Mouse (Mus musculus): Measurements from ENCODE around the gene As3mt.
A peak's percentile ranks its signal among the peaks of the same experiment; 100 is the strongest.

As3mt gene

GRCm38 (mm10) chr19:46707296-46708151 is at the start of gene As3mt:
Gene As3mt, plus strand, starts transcription at chr19:46707458.
- peak; percentile 57 for DNase-seq

DNA sequence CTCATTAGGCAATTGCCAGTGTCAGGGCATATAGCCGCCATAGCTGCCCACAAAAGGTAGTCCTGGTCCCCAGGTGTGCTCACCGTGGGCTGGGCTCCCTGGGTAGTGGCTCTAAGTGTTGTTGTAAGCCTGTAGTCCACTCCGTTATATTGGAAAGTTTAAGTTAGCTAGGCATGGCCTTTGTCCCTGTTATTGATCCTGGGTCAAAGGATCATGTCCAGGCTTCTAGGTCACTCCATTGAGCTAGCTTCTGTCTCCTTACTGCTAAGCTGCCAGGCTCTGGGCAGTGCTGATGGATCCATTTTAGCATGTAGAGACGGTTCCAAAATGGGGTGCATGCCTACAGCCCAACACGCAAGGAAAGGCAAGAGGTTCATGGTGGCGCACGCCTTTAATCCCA is 48.9 kb upstream of the As3mt start:
- no peak for DNase-seq

DNA sequence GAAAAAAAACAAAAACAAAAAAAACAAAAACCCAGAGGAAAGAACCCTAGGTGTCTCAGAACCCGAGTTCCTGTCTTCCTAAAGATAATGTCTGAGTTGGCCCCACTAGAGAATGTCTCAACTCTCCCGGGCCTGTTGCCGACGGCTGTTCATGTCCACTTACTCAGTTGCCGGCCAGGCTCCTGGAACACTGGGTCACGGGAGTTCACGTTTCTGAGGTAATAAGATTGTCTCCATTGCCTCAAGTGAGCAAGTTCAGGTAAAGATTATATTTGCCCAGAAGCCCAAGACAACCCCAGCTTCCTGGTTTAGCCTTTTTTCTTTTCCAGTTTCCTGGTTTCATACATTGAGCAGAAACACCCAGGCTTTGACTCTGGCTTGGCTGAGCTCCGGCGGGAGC is 48.4 kb upstream of the As3mt start:
- no peak for DNase-seq

- DNase-seq, result no peak
Observed at GRCm38 (mm10) chr19:46661511-46661910, 45.7 kb upstream of the As3mt start.

DNA sequence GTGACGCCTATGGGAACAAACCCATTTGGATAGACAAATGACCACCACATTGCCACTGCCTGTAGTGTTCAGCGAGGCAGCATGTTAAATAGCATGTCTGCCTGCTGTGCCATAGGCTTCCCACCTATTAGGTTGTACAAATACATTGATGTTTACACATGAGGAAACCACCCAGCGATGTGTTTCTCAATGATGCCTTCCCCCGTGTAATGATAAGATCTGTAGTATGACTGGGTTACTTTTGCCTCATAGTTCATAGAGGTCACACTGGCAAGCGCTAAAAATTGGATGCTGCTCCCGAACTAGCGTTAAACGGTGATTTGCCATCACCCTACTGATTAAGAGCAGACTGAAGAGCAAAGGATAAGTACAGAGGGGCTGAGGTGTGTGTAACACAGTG is 45.0 kb upstream of the As3mt start:
- DNase-seq, result no peak

GRCm38 (mm10) chr19:46662784-46663183 is 44.5 kb upstream of the As3mt start:
- no peak for DNase-seq

DNA sequence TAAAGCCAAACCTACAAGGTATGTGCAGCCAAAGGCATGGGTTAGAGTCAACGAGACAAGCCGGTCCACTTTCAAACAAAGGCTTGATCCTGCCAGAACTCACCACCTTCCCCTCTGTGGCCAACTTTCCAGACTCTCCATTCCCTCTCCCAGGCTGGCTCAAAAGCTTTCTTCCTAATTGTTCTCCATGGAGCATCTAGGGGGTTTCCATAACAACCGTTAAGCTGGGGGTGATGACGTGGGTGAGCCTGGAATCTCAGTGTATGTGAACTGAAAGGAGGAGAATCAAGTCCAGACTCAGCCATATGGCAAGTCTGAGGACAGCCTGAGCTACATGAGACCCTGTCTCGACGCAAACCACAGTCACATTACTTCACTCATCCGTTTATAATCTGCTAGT is 41.8 kb upstream of the As3mt start:
- DNase-seq, result no peak

DNA sequence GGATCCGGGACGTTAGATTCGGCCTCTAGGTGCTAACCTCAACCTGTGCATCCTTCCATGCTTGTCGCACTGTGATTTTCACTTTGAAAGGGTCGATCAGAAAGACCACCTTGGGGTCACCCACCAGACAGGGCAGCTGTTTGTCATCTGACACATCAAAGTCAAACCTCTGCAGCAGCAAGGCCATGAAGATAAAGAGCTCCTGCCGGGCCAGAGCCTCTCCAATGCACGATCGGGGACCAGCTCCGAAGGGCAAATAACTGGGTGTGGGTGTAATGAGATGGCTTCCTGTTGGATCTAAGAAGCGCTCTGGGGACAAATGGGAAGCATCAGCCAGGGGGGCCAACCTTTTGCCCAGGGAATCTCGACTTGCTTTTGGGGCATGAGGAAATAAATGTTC is 40.0 kb upstream of the As3mt start:
- no peak for DNase-seq

- no peak for DNase-seq
Observed at GRCm38 (mm10) chr19:46668263-46668662, 39.0 kb upstream of the As3mt start.

- no peak for DNase-seq
Observed at GRCm38 (mm10) chr19:46669802-46670201, 37.5 kb upstream of the As3mt start.

- DNase-seq, result no peak
Observed at GRCm38 (mm10) chr19:46670691-46671090, 36.6 kb upstream of the As3mt start.

DNA sequence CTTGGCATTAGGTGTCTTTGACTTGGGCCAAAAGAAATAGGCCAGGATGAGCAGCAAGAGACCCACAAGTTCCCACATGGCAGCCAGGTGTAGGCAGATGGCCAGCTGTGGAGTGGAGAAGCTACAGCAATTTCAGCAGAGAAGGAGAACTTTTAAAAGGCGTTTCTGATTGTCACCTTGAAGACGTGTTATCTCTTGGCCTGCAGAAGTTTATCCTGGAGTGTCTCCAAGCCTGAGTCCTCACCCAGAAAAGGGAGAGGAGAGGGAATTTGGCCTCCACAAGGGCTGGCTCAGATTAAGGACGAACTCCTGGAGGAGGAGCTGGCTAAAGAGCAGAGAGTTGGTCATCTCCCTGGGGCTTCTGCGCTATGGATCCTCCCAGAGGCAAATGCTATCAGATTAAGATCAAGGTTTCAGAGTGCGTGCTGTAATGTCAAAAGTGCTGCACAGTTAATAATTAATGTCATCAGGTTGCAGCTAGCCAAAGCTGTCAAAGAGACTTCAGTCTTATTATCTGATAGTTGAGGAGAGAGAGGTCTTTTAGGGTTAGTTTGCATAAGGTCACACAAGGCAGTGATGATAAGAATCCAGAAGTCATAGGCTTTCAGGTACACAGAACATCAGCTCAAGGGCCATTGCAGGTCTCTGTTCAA is 34.4 kb upstream of the As3mt start, which contains the start of gene Cyp17a1:
TSS of gene Cyp17a1 (minus strand) at position 407 of the 653 bp plus-strand sequence.
- no peak for DNase-seq

DNA sequence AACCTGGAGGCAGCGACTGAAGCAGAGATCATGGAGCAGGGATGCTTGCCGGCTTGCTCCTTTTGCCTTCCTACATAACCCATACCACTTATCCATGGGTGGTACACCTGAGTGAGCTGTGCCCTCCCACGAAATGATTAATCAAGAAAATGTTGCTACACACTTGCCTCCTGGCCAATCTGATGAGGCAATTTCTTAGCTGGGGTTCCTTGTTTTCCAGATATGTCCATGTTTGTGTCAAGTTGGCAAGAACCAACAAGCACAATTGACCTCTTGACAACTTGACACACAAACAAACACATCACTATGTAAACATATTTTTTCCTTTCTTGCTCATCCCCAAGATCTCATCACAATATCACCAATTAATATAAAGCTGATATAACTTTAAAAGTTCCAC is 31.6 kb upstream of the As3mt start:
- DNase-seq, result no peak

- DNase-seq, result no peak
Observed at GRCm38 (mm10) chr19:46679720-46680383, 27.4 kb upstream of the As3mt start.

DNA sequence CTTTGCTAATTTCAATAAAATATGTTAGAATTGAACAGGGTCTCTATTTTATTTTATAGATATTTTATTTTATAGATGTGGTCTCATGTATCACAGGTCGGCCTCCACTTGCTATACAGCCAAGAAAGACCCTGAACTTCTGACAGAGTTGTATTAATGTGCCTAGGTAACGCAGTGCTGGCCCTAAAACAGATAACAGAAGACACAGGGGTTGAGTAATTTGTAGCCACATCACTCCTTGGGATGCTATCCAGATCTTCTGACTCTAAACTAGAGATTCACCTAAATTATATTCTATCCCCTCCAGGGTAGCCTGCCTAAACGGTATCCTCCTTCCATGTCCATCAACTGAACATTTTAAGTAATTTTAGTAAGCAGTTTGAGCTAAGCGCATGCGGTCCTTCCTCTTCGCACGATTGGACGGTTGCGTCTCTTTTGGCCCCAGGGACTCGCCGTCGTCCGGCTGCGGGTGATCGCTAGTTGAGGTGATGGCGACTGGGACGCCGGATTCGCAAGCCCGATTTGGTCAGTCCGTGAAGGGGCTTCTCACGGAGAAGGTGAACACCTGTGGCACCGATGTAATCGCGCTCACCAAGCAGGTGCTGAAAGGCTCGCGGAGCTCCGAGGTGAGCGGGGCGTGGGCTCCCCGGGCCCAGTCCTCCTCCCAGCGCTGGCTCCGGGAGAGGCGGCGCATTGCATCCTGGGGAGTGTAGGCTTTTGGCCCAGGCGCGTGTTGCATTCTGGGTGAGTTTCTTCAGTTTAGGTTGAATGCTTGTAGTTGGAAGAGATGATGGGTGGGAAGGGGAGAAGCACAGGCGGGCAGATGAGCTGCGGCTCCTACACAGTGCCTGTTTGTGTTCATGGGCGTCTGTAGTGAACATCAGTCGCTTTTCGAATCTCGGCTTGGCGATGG is 17.5 kb upstream of the As3mt start, which contains the start of gene Borcs7:
TSS of gene Borcs7 (plus strand) at position 447 of the 913 bp plus-strand sequence.
- peak; percentile 85 for DNase-seq

GRCm38 (mm10) chr19:46690387-46690786 is 16.9 kb upstream of the As3mt start:
- DNase-seq, result no peak

- no peak for DNase-seq
Observed at GRCm38 (mm10) chr19:46691078-46691477, 16.2 kb upstream of the As3mt start.

- DNase-seq, result no peak
Observed at GRCm38 (mm10) chr19:46693146-46693545, 14.1 kb upstream of the As3mt start.

DNA sequence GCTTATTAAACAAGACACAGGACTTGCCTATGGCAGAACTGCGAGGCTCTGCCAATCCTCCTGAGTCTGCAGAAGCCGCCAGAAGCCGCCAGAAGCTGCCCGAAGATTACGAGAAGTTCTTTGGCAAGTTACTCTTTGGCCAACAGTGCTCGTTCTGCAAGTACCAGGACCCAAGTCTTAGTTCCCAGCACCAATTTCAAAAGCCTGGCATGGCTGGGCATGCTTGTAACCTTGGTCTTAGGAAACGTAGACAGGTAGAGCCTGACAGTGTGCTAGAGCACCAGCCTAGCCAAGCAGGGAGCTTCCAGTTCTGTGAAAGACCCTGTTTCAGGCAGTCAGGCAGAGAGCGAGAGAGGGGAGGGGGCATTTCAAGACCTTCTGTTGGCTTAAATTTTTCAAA is 10.8 kb upstream of the As3mt start:
- DNase-seq, result no peak

DNA sequence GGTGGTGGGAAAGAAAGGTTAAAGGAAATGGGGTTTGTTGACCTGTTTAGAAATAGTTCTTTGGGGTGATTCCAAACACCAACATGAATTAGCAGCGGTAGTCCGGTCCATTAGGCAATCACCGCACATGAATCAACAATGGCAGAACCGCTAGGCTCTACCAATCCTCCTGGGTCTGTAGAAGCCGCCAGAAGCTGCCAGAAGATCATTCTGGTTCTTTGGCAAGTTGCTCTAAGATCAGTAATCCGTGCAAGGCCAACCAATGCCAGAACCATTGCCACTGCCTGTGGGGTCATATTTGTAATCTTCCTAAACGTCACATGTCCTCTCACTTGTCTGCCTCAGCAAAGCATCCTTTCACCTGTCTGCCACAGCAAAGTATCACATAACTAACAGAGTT is 10.3 kb upstream of the As3mt start:
- DNase-seq, result no peak

- DNase-seq, result no peak
Observed at GRCm38 (mm10) chr19:46697840-46698517, 9.3 kb upstream of the As3mt start.

DNA sequence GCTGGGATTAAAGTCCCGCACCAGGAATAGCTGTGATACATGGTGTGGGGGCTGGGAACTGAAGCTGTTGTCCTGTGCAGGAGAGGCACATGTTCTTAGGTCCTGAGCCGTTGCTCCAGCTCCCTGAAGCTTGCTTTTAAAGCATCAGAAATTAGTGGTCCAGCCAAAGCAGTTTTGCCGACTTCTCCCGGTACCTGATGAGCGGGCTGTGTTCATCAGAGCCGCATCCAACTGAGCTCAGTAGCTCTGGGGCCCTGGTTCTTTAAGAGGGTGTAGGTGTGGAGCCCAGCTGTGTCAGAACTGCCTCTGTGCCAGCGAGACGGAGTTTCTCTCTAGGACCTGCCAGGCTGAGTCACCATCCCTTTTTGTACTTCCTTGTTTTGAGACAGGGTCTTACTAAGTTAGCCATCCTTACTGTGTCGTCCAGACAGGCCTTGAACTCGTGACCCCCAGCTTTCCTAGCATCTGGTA is 8.2 kb upstream of the As3mt start:
- peak; percentile 56 for DNase-seq
